Mouse (Mus musculus): ENCODE measurements around the gene Pcyox1. TPM values are rescaled to one million over a fixed set of nuclear protein-coding genes. Genes with fewer than 3 reads are reported as not detected.

Gene Pcyox1
- total RNA-seq, 2 experiments from 2014 or later, result 68.1 to 69.2 TPM

Other genes with a start within 250 kb of the Pcyox1 start
- 1 to 10 TPM; 1.3 to 1.4 TPM for gene Tgfa, start 201.9 kb downstream of the Pcyox1 start, total RNA-seq (2021)
- 10 to 100 TPM; 26.0 to 27.2 TPM for gene Fam136a, start 31.5 kb downstream of the Pcyox1 start, total RNA-seq (2021)
- gene Snrpg, start 25.9 kb downstream of the Pcyox1 start, total RNA-seq (2021), result 10 to 100 TPM; 51.1 to 52.4 TPM
- 10 to 100 TPM; 38.5 to 39.9 TPM for gene Tia1, start 7.1 kb upstream of the Pcyox1 start, total RNA-seq (2021)
- gene Gm44790, start 29.5 kb upstream of the Pcyox1 start, total RNA-seq (2021), result not detected
- gene C87436, start 41.2 kb upstream of the Pcyox1 start, total RNA-seq (2021), result 10 to 100 TPM; 11.4 to 12.4 TPM
- gene Pcbp1, start 129.2 kb upstream of the Pcyox1 start, total RNA-seq (2021), result 100 to 1,000 TPM; 168 to 179 TPM
- under 1 TPM in 1 of 2 experiments, not detected in 1; 0.27 TPM for gene Asprv1, start 231.0 kb upstream of the Pcyox1 start, total RNA-seq (2021)

Data from heart, postnatal 14 days (tissue).